Mouse (Mus musculus) neural tube, embryonic 15.5 days (tissue): ENCODE data around the gene Gan. TPM values are rescaled to one million over a fixed set of nuclear protein-coding genes. Genes with fewer than 3 reads are reported as not detected.

Experiments
- ATAC-seq: fragments of 200-750 bp; cut with Nextera tagmentation; 2 replicates; pipeline ENCODE4 v1.8.0; 2017; ENCODE audit warnings: mild to moderate bottlenecking, moderate TSS enrichment, moderate library complexity; ENCODE audit not compliant: low FRiP score
- H3K27ac ChIP-seq: fragments of 300-500 bp; sonication (generic); replicated peaks from 2 replicates; pipeline ENCODE4 v1.5.1; 2015; ENCODE audit warnings: mild to moderate bottlenecking, inconsistent platforms
- H3K27me3 ChIP-seq: fragments of 300-500 bp; sonication (generic); replicated peaks from 2 replicates; pipeline ENCODE4 v1.6.1; 2015; ENCODE audit warnings: inconsistent platforms
- H3K36me3 ChIP-seq: fragments of 300-500 bp; sonication (generic); 2 replicates; pipeline ENCODE4 v1.6.1; 2015; ENCODE audit warnings: inconsistent platforms
- H3K4me1 ChIP-seq: fragments of 300-500 bp; sonication (generic); 2 replicates; pipeline ENCODE4 v1.6.1; 2015; ENCODE audit warnings: inconsistent platforms
- H3K4me2 ChIP-seq: fragments of 300-500 bp; sonication (generic); 2 replicates; pipeline ENCODE4 v1.6.1; 2015; ENCODE audit warnings: inconsistent platforms, mild to moderate bottlenecking, moderate library complexity
- H3K4me3 ChIP-seq: fragments of 300-500 bp; sonication (generic); replicated peaks from 2 replicates; pipeline ENCODE4 v1.5.1; 2015; ENCODE audit warnings: mild to moderate bottlenecking, inconsistent platforms
- H3K9ac ChIP-seq: fragments of 300-500 bp; sonication (generic); replicated peaks from 2 replicates; pipeline ENCODE4 v1.6.1; 2015; ENCODE audit warnings: mild to moderate bottlenecking, inconsistent platforms
- H3K9me3 ChIP-seq: fragments of 300-500 bp; sonication (generic); replicated peaks from 2 replicates; pipeline ENCODE4 v1.6.1; 2016; ENCODE audit warnings: inconsistent platforms
- WGBS: fragments of 180-500 bp; shearing (Covaris S2); methylation state at CpG from one replicate; pipeline ENCODE4 v1.1.7; 2015; ENCODE audit warnings: mixed read lengths; 5-methylcytosine and 5-hydroxymethylcytosine counted together
- polyA plus RNA-seq: library from polyadenylated mRNA; unstranded; fragments of >200 nt; fragmentation: Nextera tagmentation; extraction: Ambion mirVana; gene quantifications from 2 replicates; pipeline ENCODE4 v1.2.1, GENCODE M21; 2015

Gene Gan
- polyA plus RNA-seq, 1 experiment from 2014 or later: 2.3 TPM

GRCm38 (mm10) chr8:117125854-117126253, 32.1 kb upstream of the Gan start:
- H3K4me1 ChIP-seq: no peaks in the 10 kb centered on the region
- H3K9me3 ChIP-seq: no peaks in the 10 kb centered on the region
- H3K36me3 ChIP-seq: no peaks in the 10 kb centered on the region
- no peak overlapping the region for H3K27ac ChIP-seq
- ATAC-seq: no peak
- no peak overlapping the region for H3K4me2 ChIP-seq
- H3K9ac ChIP-seq: no peak overlapping the region
- WGBS: 95% methylated on average over 3 of the region's 3 CpGs
- H3K27me3 ChIP-seq: no peaks in the 10 kb centered on the region
- H3K4me3 ChIP-seq: no peak overlapping the region

DNA sequence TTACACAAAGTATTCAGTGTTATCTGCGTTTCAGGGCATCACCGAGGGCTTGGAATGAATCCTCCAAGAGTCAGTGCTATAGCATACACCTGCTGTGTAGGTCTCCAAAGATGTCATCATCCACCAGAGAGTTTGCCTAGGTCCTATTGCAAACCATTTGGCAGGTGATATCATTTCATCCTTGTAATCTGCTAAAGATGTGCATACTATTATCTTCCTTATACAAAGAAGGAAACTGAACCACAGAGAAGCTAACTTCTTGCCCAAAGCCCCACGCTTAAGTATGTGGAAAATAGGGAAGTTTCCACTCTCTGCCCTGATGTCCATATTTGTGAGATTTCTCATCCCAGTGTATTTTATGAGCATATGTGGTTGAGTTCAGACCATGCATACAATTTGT, 31.5 kb upstream of the Gan start:
- Histone ChIP-seq H3K4me1 (no peaks in the 10 kb centered on the region), H3K9me3 (no peaks in the 10 kb centered on the region), H3K4me2 (no peak overlapping the region), H3K36me3 (no peaks in the 10 kb centered on the region), H3K27ac (no peak overlapping the region), H3K9ac (no peak overlapping the region), H3K27me3 (no peaks in the 10 kb centered on the region), H3K4me3 (no peak overlapping the region)
- no peak for ATAC-seq
- 93% methylated on average over 3 of the region's 3 CpGs for WGBS

DNA sequence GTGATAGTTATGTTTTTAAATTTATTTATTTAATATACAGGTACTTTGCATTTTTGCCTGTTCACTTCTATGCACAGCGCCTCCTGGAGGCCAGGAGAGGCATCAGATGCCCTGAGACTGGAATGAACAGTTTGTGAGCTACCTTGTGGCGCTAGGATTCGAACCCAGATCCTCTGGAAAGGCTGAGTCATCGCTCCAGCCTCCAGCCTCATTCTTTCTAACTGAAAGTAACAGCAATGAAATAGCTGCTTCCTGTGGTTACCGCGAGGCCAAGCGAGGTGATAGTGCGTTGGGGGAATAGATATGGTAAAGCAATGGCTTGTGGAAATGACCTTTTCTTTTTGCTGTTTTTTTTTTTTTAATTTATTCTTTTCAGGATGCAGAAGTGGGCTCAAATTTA, 30.9 kb upstream of the Gan start:
- no peaks in the 10 kb centered on the region for H3K4me1 ChIP-seq

DNA sequence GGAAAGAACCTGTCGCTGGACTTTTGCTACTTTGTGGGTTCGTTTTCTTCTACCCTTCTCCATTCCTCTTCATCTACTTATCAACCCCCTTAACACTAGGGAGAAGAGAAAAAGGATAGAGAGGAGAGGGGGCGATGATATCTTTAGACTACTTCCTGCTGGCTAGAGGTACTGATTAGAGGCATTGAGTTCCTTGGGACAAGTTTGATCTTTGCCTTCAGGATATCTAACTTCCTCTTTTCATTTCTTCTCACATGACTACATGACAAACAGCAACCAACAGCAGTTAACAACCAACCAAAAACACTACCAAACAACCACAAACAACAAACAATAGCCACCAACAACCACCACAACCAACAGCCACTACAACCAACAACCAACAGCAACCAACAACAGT, 24.2 kb upstream of the Gan start:
- Histone ChIP-seq H3K4me1 (no peaks in the 10 kb centered on the region), H3K9me3 (no peaks in the 10 kb centered on the region), H3K4me3 (no peak overlapping the region), H3K36me3 (no peaks in the 10 kb centered on the region), H3K27ac (no peak overlapping the region), H3K4me2 (no peak overlapping the region), H3K9ac (no peak overlapping the region), H3K27me3 (no peaks in the 10 kb centered on the region)
- no peak for ATAC-seq
- WGBS: 92% methylated on average over 3 of the region's 3 CpGs

More for the DNA sequence above, 30.9 kb upstream of the Gan start:
- H3K9ac ChIP-seq: no peak overlapping the region
- no peaks in the 10 kb centered on the region for H3K9me3 ChIP-seq
- H3K4me3 ChIP-seq: no peak overlapping the region
- no peak for ATAC-seq
- 86% methylated on average over 8 of the region's 8 CpGs for WGBS
- no peaks in the 10 kb centered on the region for H3K36me3 ChIP-seq
- H3K27ac ChIP-seq: no peak overlapping the region
- H3K27me3 ChIP-seq: no peaks in the 10 kb centered on the region
- H3K4me2 ChIP-seq: no peak overlapping the region

GRCm38 (mm10) chr8:117136351-117136750, 21.6 kb upstream of the Gan start:
- no peaks in the 10 kb centered on the region for H3K36me3 ChIP-seq

DNA sequence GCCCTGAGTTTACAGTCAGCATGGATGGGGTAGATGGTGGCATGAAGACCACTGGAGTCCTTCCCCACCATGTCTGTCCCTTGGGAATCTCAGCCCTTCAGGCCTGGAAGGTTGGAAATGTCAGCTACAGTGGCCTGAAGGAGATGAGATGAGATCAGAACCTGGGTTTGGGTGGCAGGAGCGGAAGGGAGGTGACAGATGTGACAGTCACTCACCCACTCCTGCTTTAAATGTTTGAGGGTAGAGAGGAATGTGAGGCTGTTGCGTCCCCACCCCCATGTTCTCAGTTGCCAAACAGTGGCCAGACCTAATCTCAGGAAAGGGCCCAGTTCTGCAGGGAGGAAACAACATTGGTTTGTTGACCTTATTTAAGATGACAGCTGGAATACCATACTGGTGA, 21.2 kb upstream of the Gan start:
- WGBS: 64% methylated on average over 2 of the region's 2 CpGs
- H3K4me3 ChIP-seq: no peak overlapping the region
- H3K4me2 ChIP-seq: no peak overlapping the region
- no peak for ATAC-seq
- H3K27ac ChIP-seq: no peak overlapping the region
- H3K9ac ChIP-seq: no peak overlapping the region
- H3K27me3 ChIP-seq: no peaks in the 10 kb centered on the region
- H3K9me3 ChIP-seq: no peaks in the 10 kb centered on the region
- H3K4me1 ChIP-seq: no peaks in the 10 kb centered on the region
- no peaks in the 10 kb centered on the region for H3K36me3 ChIP-seq

More at GRCm38 (mm10) chr8:117136351-117136750, 21.6 kb upstream of the Gan start:
- H3K9me3 ChIP-seq: no peaks in the 10 kb centered on the region
- H3K4me2 ChIP-seq: no peak overlapping the region
- H3K4me3 ChIP-seq: no peak overlapping the region
- no peak overlapping the region for H3K27ac ChIP-seq
- H3K27me3 ChIP-seq: no peaks in the 10 kb centered on the region
- no peak overlapping the region for H3K9ac ChIP-seq
- WGBS: 24% methylated on average over 4 of the region's 4 CpGs
- no peak for ATAC-seq
- no peaks in the 10 kb centered on the region for H3K4me1 ChIP-seq

DNA sequence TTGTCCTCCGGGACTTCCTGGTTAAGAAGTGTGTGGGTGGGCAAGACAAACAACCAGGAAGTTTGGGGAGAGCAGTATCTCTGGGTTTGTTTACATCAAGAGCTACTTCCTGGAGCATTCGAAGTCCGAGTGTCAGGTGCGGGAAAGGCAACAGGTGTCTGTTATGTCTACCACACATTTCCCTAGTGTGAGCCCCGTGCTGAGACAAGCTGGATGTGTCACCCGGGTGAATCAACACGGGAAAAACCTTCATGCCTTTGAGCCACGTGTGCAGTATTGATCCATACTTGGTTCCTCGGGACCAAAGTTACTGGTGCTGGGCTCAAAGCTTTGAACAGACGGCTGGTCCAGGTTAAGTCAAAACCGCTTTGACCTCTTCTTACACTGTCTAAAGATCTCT, 20.6 kb upstream of the Gan start:
- 69% methylated on average over 11 of the region's 11 CpGs for WGBS
- Histone ChIP-seq H3K36me3 (no peaks in the 10 kb centered on the region), H3K4me1 (no peaks in the 10 kb centered on the region), H3K27ac (no peak overlapping the region), H3K9me3 (no peaks in the 10 kb centered on the region), H3K27me3 (no peaks in the 10 kb centered on the region), H3K4me3 (no peak overlapping the region), H3K9ac (no peak overlapping the region), H3K4me2 (no peak overlapping the region)
- no peak for ATAC-seq

GRCm38 (mm10) chr8:117148520-117148919, 9.4 kb upstream of the Gan start:
- H3K9ac ChIP-seq: no peak overlapping the region
- no peak overlapping the region for H3K4me3 ChIP-seq
- H3K27me3 ChIP-seq: no peaks in the 10 kb centered on the region
- 95% methylated on average over 6 of the region's 6 CpGs for WGBS
- ATAC-seq: no peak
- no peak overlapping the region for H3K27ac ChIP-seq
- H3K9me3 ChIP-seq: no peaks in the 10 kb centered on the region
- H3K4me2 ChIP-seq: no peak overlapping the region
- H3K4me1 ChIP-seq: no peaks in the 10 kb centered on the region
- no peaks in the 10 kb centered on the region for H3K36me3 ChIP-seq

DNA sequence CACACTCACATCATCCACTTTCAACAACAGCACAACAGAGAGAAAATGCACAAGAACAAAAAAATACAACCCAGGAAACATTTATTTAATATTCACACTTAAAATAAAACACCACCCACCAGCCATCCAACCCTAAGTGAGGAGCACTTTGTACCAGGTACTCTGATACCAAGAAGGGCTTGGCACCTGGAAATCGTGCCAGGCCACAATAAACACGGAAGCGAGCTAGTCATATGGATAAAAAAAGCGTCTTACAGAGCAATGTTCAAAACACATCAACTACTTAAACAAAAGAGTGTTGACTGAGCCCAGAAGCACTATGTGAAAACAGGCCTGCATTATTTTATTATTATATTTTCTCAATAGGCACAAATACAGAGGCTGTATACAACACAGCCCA, 1.8 kb upstream of the Gan start:
- H3K4me3 ChIP-seq: no peak overlapping the region
- H3K4me1 ChIP-seq: peaks cover 42% of the 10 kb centered on the region
- ATAC-seq: no peak
- 92% methylated on average over 4 of the region's 4 CpGs for WGBS
- H3K27me3 ChIP-seq: no peaks in the 10 kb centered on the region
- no peak overlapping the region for H3K9ac ChIP-seq
- H3K9me3 ChIP-seq: no peaks in the 10 kb centered on the region
- H3K4me2 ChIP-seq: peak overlapping the region; percentile 89
- H3K27ac ChIP-seq: no peak overlapping the region
- no peaks in the 10 kb centered on the region for H3K36me3 ChIP-seq

GRCm38 (mm10) chr8:117156866-117157768, 818 bp upstream of the Gan start:
- peak overlapping the region; percentile 89 for H3K4me2 ChIP-seq
- peak overlapping the region; percentile 83 for H3K27ac ChIP-seq
- no peaks in the 10 kb centered on the region for H3K9me3 ChIP-seq
- no peaks in the 10 kb centered on the region for H3K27me3 ChIP-seq
- WGBS: 13% methylated on average over 33 of the region's 33 CpGs
- H3K4me1 ChIP-seq: peaks cover 47% of the 10 kb centered on the region
- H3K9ac ChIP-seq: peak overlapping the region; percentile 66
- ATAC-seq: peak; percentile 32
- H3K36me3 ChIP-seq: no peaks in the 10 kb centered on the region
- H3K4me3 ChIP-seq: peak overlapping the region; percentile 72

- no peaks in the 10 kb centered on the region for H3K27me3 ChIP-seq
- H3K4me3 ChIP-seq: peak overlapping the region; percentile 72
- ATAC-seq: peak; percentile 93
- H3K9me3 ChIP-seq: no peaks in the 10 kb centered on the region
- H3K27ac ChIP-seq: peak overlapping the region; percentile 83
- peaks cover 47% of the 10 kb centered on the region for H3K4me1 ChIP-seq
- WGBS: under 1% methylated on average over 45 of the region's 45 CpGs
- peak overlapping the region; percentile 82 for H3K9ac ChIP-seq
- H3K36me3 ChIP-seq: no peaks in the 10 kb centered on the region
- peak overlapping the region; percentile 89 for H3K4me2 ChIP-seq
Observed at GRCm38 (mm10) chr8:117157769-117158091, 205 bp upstream of the Gan start.

DNA sequence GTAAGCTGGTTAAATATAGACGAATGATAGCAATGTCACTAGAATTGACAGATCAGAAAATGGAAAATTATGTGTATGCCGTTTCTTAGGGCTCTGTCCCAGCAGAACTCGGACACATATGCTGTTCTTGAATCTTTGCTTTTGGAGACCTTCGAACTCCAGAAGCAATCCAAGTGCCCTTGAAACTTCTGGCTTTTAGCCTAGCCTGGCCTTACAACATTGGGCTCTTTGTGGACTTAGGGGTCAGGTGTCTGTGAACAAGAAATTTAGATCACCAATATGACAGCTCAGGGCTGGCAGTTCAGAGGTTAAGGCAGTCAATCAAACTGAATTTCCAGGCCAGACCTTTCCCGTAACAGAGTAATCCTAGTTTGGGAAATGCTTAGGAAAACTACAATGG, 1.1 kb downstream of the Gan start:
- H3K9me3 ChIP-seq: no peaks in the 10 kb centered on the region
- H3K4me2 ChIP-seq: peak overlapping the region; percentile 82
- no peak overlapping the region for H3K9ac ChIP-seq
- ATAC-seq: no peak
- 54% methylated on average over 5 of the region's 5 CpGs for WGBS
- H3K36me3 ChIP-seq: no peaks in the 10 kb centered on the region
- peak overlapping the region; percentile 72 for H3K4me3 ChIP-seq
- peaks cover 47% of the 10 kb centered on the region for H3K4me1 ChIP-seq
- H3K27me3 ChIP-seq: no peaks in the 10 kb centered on the region
- no peak overlapping the region for H3K27ac ChIP-seq
